Mouse (Mus musculus): Measurements from ENCODE around the gene Ddx43. TPM values are rescaled to one million over a fixed set of nuclear protein-coding genes. Genes with fewer than 3 reads are reported as not detected.
A peak's percentile ranks its signal among the peaks of the same experiment; 100 is the strongest.

Gene Ddx43
- polyA plus RNA-seq, 1 experiment from 2014 or later: 0.27 TPM

- no peaks in the 10 kb centered on the region for H3K4me1 ChIP-seq
- no peak overlapping the region for H3K27ac ChIP-seq (replicated peaks)
- no peak overlapping the region for H3K4me2 ChIP-seq
- H3K36me3 ChIP-seq: no peaks in the 10 kb centered on the region
- H3K9ac ChIP-seq: no peak overlapping the region
- no peak overlapping the region for H3K4me3 ChIP-seq
- WGBS: 90% methylated on average over 7 of the region's 7 CpGs
- H3K9me3 ChIP-seq: no peaks in the 10 kb centered on the region
- peaks cover 27% of the 10 kb centered on the region for H3K27me3 ChIP-seq (replicated peaks)
- ATAC-seq (ENCODE audit: extremely low read depth, insufficient number of reproducible peaks, low FRiP score, low TSS enrichment): no peak
Measured at GRCm38 (mm10) chr9:78401596-78401995, 6.0 kb downstream of the Ddx43 start.

- H3K36me3 ChIP-seq: no peaks in the 10 kb centered on the region
- ATAC-seq (ENCODE audit: extremely low read depth, insufficient number of reproducible peaks, low FRiP score, low TSS enrichment): no peak
- no peaks in the 10 kb centered on the region for H3K9me3 ChIP-seq
- H3K4me3 ChIP-seq: peak overlapping the region; percentile 49
- H3K4me1 ChIP-seq: peaks cover 10% of the 10 kb centered on the region; the same call in 1 of the 2 replicates
- H3K27me3 ChIP-seq (replicated peaks): peaks cover 4% of the 10 kb centered on the region; the same call in 1 of the 2 replicates
- no peak overlapping the region for H3K27ac ChIP-seq (replicated peaks)
- H3K4me2 ChIP-seq: peak overlapping the region; percentile 79
- 11% methylated on average over 27 of the region's 27 CpGs for WGBS
- H3K9ac ChIP-seq: peak overlapping the region; percentile 75
Measured at GRCm38 (mm10) chr9:78427362-78427781, 31.8 kb downstream of the Ddx43 start.

GRCm38 (mm10) chr9:78428185-78428584, 32.6 kb downstream of the Ddx43 start:
- H3K27ac ChIP-seq (replicated peaks): no peak overlapping the region
- H3K4me3 ChIP-seq: no peak overlapping the region
- H3K27me3 ChIP-seq (replicated peaks): peaks cover 4% of the 10 kb centered on the region; the same call in 1 of the 2 replicates
- no peaks in the 10 kb centered on the region for H3K9me3 ChIP-seq
- ATAC-seq (ENCODE audit: extremely low read depth, insufficient number of reproducible peaks, low FRiP score, low TSS enrichment): no peak
- WGBS: 52% methylated on average over 6 of the region's 6 CpGs
- peak overlapping the region; percentile 79; the same call in 1 of the 2 replicates for H3K4me2 ChIP-seq
- H3K4me1 ChIP-seq: peaks cover 10% of the 10 kb centered on the region; the same call in 1 of the 2 replicates
- no peak overlapping the region for H3K9ac ChIP-seq
- no peaks in the 10 kb centered on the region for H3K36me3 ChIP-seq

GRCm38 (mm10) chr9:78428870-78429432, 33.4 kb downstream of the Ddx43 start:
- ATAC-seq (ENCODE audit: extremely low read depth, insufficient number of reproducible peaks, low FRiP score, low TSS enrichment): no peak

GRCm38 (mm10) chr9:78429551-78429950, 34.0 kb downstream of the Ddx43 start:
- ATAC-seq (ENCODE audit: extremely low read depth, insufficient number of reproducible peaks, low FRiP score, low TSS enrichment): no peak
- Histone ChIP-seq H3K9ac (no peak overlapping the region), H3K4me3 (no peak overlapping the region), H3K4me2 (no peak overlapping the region), H3K4me1 (peaks cover 10% of the 10 kb centered on the region; the same call in 1 of the 2 replicates), H3K27me3 (replicated peaks) (peaks cover 4% of the 10 kb centered on the region; the same call in 1 of the 2 replicates), H3K27ac (replicated peaks) (no peak overlapping the region), H3K36me3 (no peaks in the 10 kb centered on the region), H3K9me3 (no peaks in the 10 kb centered on the region)
- 56% methylated on average over 2 of the region's 2 CpGs for WGBS

More at GRCm38 (mm10) chr9:78428870-78429432, 33.4 kb downstream of the Ddx43 start:
- Histone ChIP-seq H3K36me3 (no peaks in the 10 kb centered on the region), H3K4me2 (no peak overlapping the region), H3K9me3 (no peaks in the 10 kb centered on the region), H3K27ac (replicated peaks) (no peak overlapping the region), H3K4me3 (no peak overlapping the region), H3K4me1 (peaks cover 10% of the 10 kb centered on the region; the same call in 1 of the 2 replicates), H3K27me3 (replicated peaks) (peaks cover 4% of the 10 kb centered on the region; the same call in 1 of the 2 replicates), H3K9ac (no peak overlapping the region)
- 67% methylated on average over 4 of the region's 4 CpGs for WGBS

- H3K4me2 ChIP-seq: no peak overlapping the region
- peaks cover 10% of the 10 kb centered on the region; the same call in 1 of the 2 replicates for H3K4me1 ChIP-seq
- H3K9ac ChIP-seq: no peak overlapping the region
- no peak overlapping the region for H3K27ac ChIP-seq (replicated peaks)
- no peaks in the 10 kb centered on the region for H3K9me3 ChIP-seq
- WGBS: 68% methylated on average over 6 of the region's 6 CpGs
- H3K36me3 ChIP-seq: no peaks in the 10 kb centered on the region
- ATAC-seq (ENCODE audit: extremely low read depth, insufficient number of reproducible peaks, low FRiP score, low TSS enrichment): no peak
- no peak overlapping the region for H3K4me3 ChIP-seq
- peaks cover 4% of the 10 kb centered on the region; the same call in 1 of the 2 replicates for H3K27me3 ChIP-seq (replicated peaks)
Measured at GRCm38 (mm10) chr9:78430486-78430885, 34.9 kb downstream of the Ddx43 start.

GRCm38 (mm10) chr9:78432471-78432870, 36.9 kb downstream of the Ddx43 start:
- Histone ChIP-seq H3K36me3 (no peaks in the 10 kb centered on the region), H3K9me3 (no peaks in the 10 kb centered on the region), H3K27ac (replicated peaks) (no peak overlapping the region), H3K4me3 (no peak overlapping the region), H3K9ac (no peak overlapping the region), H3K4me1 (peaks cover 9% of the 10 kb centered on the region; the same call in 1 of the 2 replicates), H3K4me2 (no peak overlapping the region), H3K27me3 (replicated peaks) (peaks cover 4% of the 10 kb centered on the region)
- ATAC-seq (ENCODE audit: extremely low read depth, insufficient number of reproducible peaks, low FRiP score, low TSS enrichment): no peak
- 80% methylated on average over 5 of the region's 5 CpGs for WGBS

GRCm38 (mm10) chr9:78439426-78439825, 43.8 kb downstream of the Ddx43 start:
- Histone ChIP-seq H3K36me3 (no peaks in the 10 kb centered on the region), H3K4me3 (no peak overlapping the region), H3K27ac (replicated peaks) (no peak overlapping the region), H3K9ac (no peak overlapping the region), H3K4me2 (no peak overlapping the region), H3K4me1 (peaks cover 18% of the 10 kb centered on the region), H3K27me3 (replicated peaks) (peaks cover 55% of the 10 kb centered on the region), H3K9me3 (no peaks in the 10 kb centered on the region)
- ATAC-seq (ENCODE audit: extremely low read depth, insufficient number of reproducible peaks, low FRiP score, low TSS enrichment): no peak
- 68% methylated on average over 5 of the region's 5 CpGs for WGBS

GRCm38 (mm10) chr9:78442237-78442578, 46.6 kb downstream of the Ddx43 start:
- Histone ChIP-seq H3K9me3 (no peaks in the 10 kb centered on the region), H3K27me3 (replicated peaks) (peaks cover 83% of the 10 kb centered on the region), H3K9ac (peak overlapping the region; percentile 75), H3K4me3 (peak overlapping the region; percentile 57), H3K4me2 (peak overlapping the region; percentile 87), H3K4me1 (peaks cover 18% of the 10 kb centered on the region), H3K27ac (replicated peaks) (no peak overlapping the region), H3K36me3 (no peaks in the 10 kb centered on the region)
- no peak for ATAC-seq (ENCODE audit: extremely low read depth, insufficient number of reproducible peaks, low FRiP score, low TSS enrichment)
- WGBS: 10% methylated on average over 9 of the region's 9 CpGs

- peak within 1 kb of the TSS; percentile 87 for H3K4me2 ChIP-seq
Measured at GRCm38 (mm10) chr9:78442579-78443392, 47.2 kb downstream of the Ddx43 start, which contains the start of gene Cgas. Cgas (minus strand) TSS chr9:78443237.

GRCm38 (mm10) chr9:78447606-78447972, 52.0 kb downstream of the Ddx43 start:
- peak overlapping the region; percentile 80 for H3K4me2 ChIP-seq
- H3K4me1 ChIP-seq: peaks cover 20% of the 10 kb centered on the region
- peaks cover 46% of the 10 kb centered on the region for H3K27me3 ChIP-seq (replicated peaks)
- peak overlapping the region; percentile 97 for H3K4me3 ChIP-seq
- peaks cover 18% of the 10 kb centered on the region for H3K36me3 ChIP-seq
- WGBS: 31% methylated on average over 9 of the region's 9 CpGs
- H3K9me3 ChIP-seq: no peaks in the 10 kb centered on the region
- ATAC-seq (ENCODE audit: extremely low read depth, insufficient number of reproducible peaks, low FRiP score, low TSS enrichment): no peak
- H3K9ac ChIP-seq: peak overlapping the region; percentile 97
- H3K27ac ChIP-seq (replicated peaks): no peak overlapping the region

More at GRCm38 (mm10) chr9:78442579-78443392, 47.2 kb downstream of the Ddx43 start, which contains the start of gene Cgas:
- H3K27ac ChIP-seq (replicated peaks): no peak within 1 kb of the TSS
- H3K9me3 ChIP-seq: no peaks in the 10 kb centered on the region
- peaks cover 83% of the 10 kb centered on the region for H3K27me3 ChIP-seq (replicated peaks)
- no peak for ATAC-seq (ENCODE audit: extremely low read depth, insufficient number of reproducible peaks, low FRiP score, low TSS enrichment)
- WGBS: 1% methylated on average over 81 of the region's 81 CpGs
- peak within 1 kb of the TSS; percentile 75 for H3K9ac ChIP-seq
- H3K36me3 ChIP-seq: no peaks in the 10 kb centered on the region
- peaks cover 21% of the 10 kb centered on the region for H3K4me1 ChIP-seq
- peak within 1 kb of the TSS; percentile 57 for H3K4me3 ChIP-seq
